ENCODE assay signal across 8 mouse cellular contexts in genomic region chr4:32656918-32657662, GRCm38 (mm10). TPM values are rescaled to one million over a fixed set of nuclear protein-coding genes. Genes with fewer than 3 reads are reported as not detected.
DNase-seq lines count a peak whose midpoint lies in the region; ATAC-seq and TF ChIP-seq lines count a peak whose summit lies in the region.

Gene Mdn1 (plus strand): TSS chr4:32657119.

- H3K4me1 ChIP-seq in bone marrow macrophage, adult 2 months (ENCODE audit: control insufficient read depth, insufficient read depth, low read length): peaks cover 9% of the 10 kb centered on the region
- H3K4me1 ChIP-seq in embryonic fibroblast, embryonic 13.5 days (ENCODE audit: control insufficient read depth, insufficient read depth, low read length): no peaks in the 10 kb centered on the region; the same call in 1 of the 2 replicates
- H3K4me1 ChIP-seq in kidney, embryonic 14.5 days (ENCODE audit: control insufficient read depth, insufficient read depth, low read length): peaks cover 9% of the 10 kb centered on the region; the same call in 1 of the 2 replicates
- H3K4me1 ChIP-seq in limb, embryonic 15.5 days: peaks cover 13% of the 10 kb centered on the region; the same call in 1 of the 2 replicates

- peak; percentile 95 for DNase-seq in A20 (ENCODE audit: low read depth, low spot score)
- peak; percentile 88 to 94 for DNase-seq in heart, adult 9 months (ENCODE audit: low spot score in 2 of 2)
- DNase-seq in monocyte, adult 2 months (ENCODE audit: low read depth in 1 of 2, low spot score in 2 of 2): peak; percentile 79 to 90
- peak; percentile 91 to 95 for DNase-seq in spleen, postnatal 36 days (ENCODE audit: low spot score in 2 of 2)

- peak within 1 kb of the TSS; percentile 59 for H3K9ac ChIP-seq in kidney, embryonic 14.5 days (ENCODE audit: low read depth, low read length)
- H3K9ac ChIP-seq in limb, embryonic 15.5 days: peak within 1 kb of the TSS; percentile 70

- no peak for TF ChIP-seq CTCF in bone marrow macrophage, adult 2 months (IDR thresholded peaks at IDR 0.05; ENCODE audit: low read depth, low read length)
- no peak for TF ChIP-seq CTCF in embryonic fibroblast, embryonic 13.5 days (IDR thresholded peaks at IDR 0.05; ENCODE audit: borderline replicate concordance, insufficient read depth, low read length)

- H3K27ac ChIP-seq in bone marrow macrophage, adult 2 months (ENCODE audit: insufficient read depth, low read depth, low read length): peak within 1 kb of the TSS; percentile 62
- H3K27ac ChIP-seq in embryonic fibroblast, embryonic 13.5 days (ENCODE audit: insufficient read depth, low read length): peak within 1 kb of the TSS; percentile 49
- H3K27ac ChIP-seq in kidney, embryonic 14.5 days (ENCODE audit: low read depth, low read length): peak within 1 kb of the TSS; percentile 85; the same call in 1 of the 2 replicates
- H3K27ac ChIP-seq in limb, embryonic 15.5 days: peak within 1 kb of the TSS; percentile 75; the same call in 1 of the 2 replicates

- peaks cover 6% of the 10 kb centered on the region for H3K36me3 ChIP-seq in kidney, embryonic 14.5 days (ENCODE audit: control insufficient read depth, insufficient read depth, low read length)
- H3K36me3 ChIP-seq in limb, embryonic 15.5 days: peaks cover 11% of the 10 kb centered on the region

- H3K27me3 ChIP-seq in kidney, embryonic 14.5 days (ENCODE audit: control insufficient read depth, insufficient read depth, low read length): no peaks in the 10 kb centered on the region
- H3K27me3 ChIP-seq in limb, embryonic 15.5 days: no peaks in the 10 kb centered on the region

- peak within 1 kb of the TSS; percentile 58 for H3K4me2 ChIP-seq in kidney, embryonic 14.5 days (replicated peaks; ENCODE audit: low read depth, low read length)
- peak within 1 kb of the TSS; percentile 55 for H3K4me2 ChIP-seq in limb, embryonic 15.5 days

- WGBS in kidney, embryonic 14.5 days: under 1% methylated on average over 68 of the region's 68 CpGs
- under 1% methylated on average over 68 of the region's 68 CpGs for WGBS in limb, embryonic 15.5 days

- H3K9me3 ChIP-seq in kidney, embryonic 14.5 days (ENCODE audit: control insufficient read depth, low read length): no peaks in the 10 kb centered on the region
- no peaks in the 10 kb centered on the region for H3K9me3 ChIP-seq in limb, embryonic 15.5 days

- H3K4me3 ChIP-seq in bone marrow macrophage, adult 2 months (ENCODE audit: insufficient read depth, low read length): peak within 1 kb of the TSS; percentile 72
- H3K4me3 ChIP-seq in embryonic fibroblast, embryonic 13.5 days (ENCODE audit: insufficient read depth, low read length): peak within 1 kb of the TSS; percentile 92
- peak within 1 kb of the TSS; percentile 68 for H3K4me3 ChIP-seq in kidney, embryonic 14.5 days (ENCODE audit: low read length)
- peak within 1 kb of the TSS; percentile 93 for H3K4me3 ChIP-seq in limb, embryonic 15.5 days

- no peak for TF ChIP-seq POLR2A in bone marrow macrophage, adult 2 months (IDR thresholded peaks at IDR 0.05; ENCODE audit: borderline replicate concordance, low read depth, low read length)
- peak; percentile 80 for TF ChIP-seq POLR2A in embryonic fibroblast, embryonic 13.5 days (IDR thresholded peaks at IDR 0.05; ENCODE audit: low read depth, low read length)

- ATAC-seq in kidney, embryonic 14.5 days (ENCODE audit: low FRiP score, low TSS enrichment): peak; percentile 93
- peak; percentile 77 for ATAC-seq in limb, embryonic 15.5 days (ENCODE audit: insufficient number of reproducible peaks, low FRiP score, low TSS enrichment, low read depth)

RNA-seq across cellular contexts. Expression of gene Mdn1, which starts in this region (rescaled TPM):
- polyA plus RNA-seq in bone marrow macrophage, adult 2 months (2012; ENCODE audit: insufficient read depth, insufficient read length, missing spikeins): 3.8 and 7.2 TPM in 2 replicates
- 23.2 and 27.9 TPM in 2 replicates for polyA plus RNA-seq in embryonic fibroblast, embryonic 13.5 days (2011; ENCODE audit: insufficient read length, low read depth, missing spikeins)
- polyA plus RNA-seq in kidney, embryonic 14.5 days (2014; fragmentation: Nextera tagmentation; extraction: Ambion mirVana): 24.1 and 29.4 TPM in 2 replicates
- 7.2 and 12.0 TPM in 2 replicates for polyA plus RNA-seq in limb, embryonic 15.5 days (2015; fragmentation: Nextera tagmentation; extraction: Ambion mirVana)

Comparison
In these comparisons a context has a peak if more than half of its experiments do, and no peak if none do; other contexts are left out.
1. Peak in every context shown above with its lines: DNase-seq, ATAC-seq, H3K4me3 ChIP-seq and H3K27ac ChIP-seq.